Mouse (Mus musculus) bone marrow macrophage, adult 2 months (primary cell): ENCODE data around the gene 1700028J19Rik.

ENCODE experiments used
- CTCF ChIP-seq: IDR thresholded peaks from 2 replicates; pipeline ENCODE4 v1.5.1; 2012; ENCODE audit warnings: low read depth, mild to moderate bottlenecking, low read length, moderate library complexity
- POLR2A ChIP-seq: IDR thresholded peaks from 2 replicates; pipeline ENCODE4 v1.6.1; 2012; ENCODE audit warnings: mild to moderate bottlenecking, low read depth, low read length, borderline replicate concordance

DNA sequence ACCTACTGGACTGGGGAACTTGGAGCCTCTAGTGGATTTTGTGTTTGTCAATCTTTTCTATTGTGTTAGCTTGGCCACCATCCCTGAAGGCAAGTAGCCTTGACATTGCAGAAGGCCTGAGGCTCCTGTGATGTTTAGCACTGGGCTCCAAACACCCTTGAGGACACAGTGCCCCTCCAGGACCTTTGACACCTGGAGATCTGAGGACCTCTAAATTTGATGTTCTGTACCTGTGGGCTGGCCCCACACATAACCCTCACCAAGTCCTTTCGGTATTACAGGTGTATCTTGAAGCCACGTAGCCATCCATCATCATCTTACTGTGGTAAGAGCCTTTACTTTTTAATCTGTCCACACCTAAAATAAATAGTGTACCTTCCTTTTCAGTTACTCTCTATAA lies 1.5 kb upstream of the 1700028J19Rik start:
- TF ChIP-seq CTCF (no peak), POLR2A (no peak)
